Mouse (Mus musculus) kidney, adult 2 months (tissue): ENCODE data around the gene H1foo. TPM values are rescaled to one million over a fixed set of nuclear protein-coding genes. Genes with fewer than 3 reads are reported as not detected.
A peak's percentile ranks its signal among the peaks of the same experiment; 100 is the strongest.

Experiments
- DNase-seq: peaks from one replicate; pipeline ENCODE4 v3.0.0; 2021
- H3K27ac ChIP-seq: fragments of 200-500 bp; 2 replicates; pipeline ENCODE4 v1.5.1; 2012; ENCODE audit warnings: low read depth, low read length, control low read depth, inconsistent platforms; ENCODE audit not compliant: insufficient read depth
- H3K27me3 ChIP-seq: fragments of 200-500 bp; replicated peaks from 2 replicates; pipeline ENCODE4 v1.6.1; 2012; ENCODE audit warnings: mild to moderate bottlenecking, moderate library complexity, low read length, inconsistent platforms; ENCODE audit not compliant: control insufficient read depth, insufficient read depth
- H3K36me3 ChIP-seq: fragments of 200-500 bp; 2 replicates; pipeline ENCODE4 v1.6.1; 2012; ENCODE audit warnings: mild to moderate bottlenecking, moderate library complexity, low read length, inconsistent platforms; ENCODE audit not compliant: control insufficient read depth, insufficient read depth
- H3K4me1 ChIP-seq: fragments of 200-500 bp; 2 replicates; pipeline ENCODE4 v1.6.1; 2011; ENCODE audit warnings: low read length; ENCODE audit not compliant: control insufficient read depth, insufficient read depth
- H3K4me3 ChIP-seq: fragments of 200-500 bp; 2 replicates; pipeline ENCODE4 v1.5.1; 2011; ENCODE audit warnings: mild to moderate bottlenecking, low read depth, low read length, control low read depth; ENCODE audit not compliant: insufficient read depth
- CTCF ChIP-seq: fragments of 200-500 bp; conservative IDR thresholded peaks from 2 replicates; pipeline ENCODE4 v1.5.1; 2011; ENCODE audit warnings: low read depth, mild to moderate bottlenecking, control low read depth, low read length, moderate library complexity, mixed read lengths; ENCODE audit not compliant: insufficient read depth, insufficient read length
- POLR2A ChIP-seq: fragments of 200-500 bp; IDR thresholded peaks from one replicate; pipeline ENCODE4 v1.6.1; 2011; ENCODE audit warnings: low read depth, low read length, control low read depth
- WGBS: fragments of 180-500 bp; shearing (Covaris S2); methylation state at CpG from one replicate; pipeline ENCODE4 v1.1.7; 2018; 5-methylcytosine and 5-hydroxymethylcytosine counted together
- polyA plus RNA-seq: library from polyadenylated mRNA; depleted of rRNA; stranded (reverse); fragments of >200 nt; gene quantifications from 2 replicates; pipeline ENCODE4 v1.2.3, GENCODE M21; 2012

Gene H1foo
- polyA plus RNA-seq, 1 experiment = not detected

GRCm38 (mm10) chr6:115940603-115941002 is 4.1 kb upstream of the H1foo start:
- H3K4me3 ChIP-seq = no peak overlapping the region
- H3K27me3 ChIP-seq = no peaks in the 10 kb centered on the region
- H3K27ac ChIP-seq = no peak overlapping the region
- DNase-seq = peak; percentile 80
- WGBS = 36% methylated on average over 1 of the region's 1 CpGs
- peaks cover 2% of the 10 kb centered on the region; the same call in 1 of the 2 replicates for H3K4me1 ChIP-seq
- no peaks in the 10 kb centered on the region for H3K36me3 ChIP-seq
- TF ChIP-seq CTCF = no peak
- no peak for TF ChIP-seq POLR2A

- WGBS = 23% methylated on average over 10 of the region's 12 CpGs
- DNase-seq = no peak
- Histone ChIP-seq H3K27me3 (no peaks in the 10 kb centered on the region), H3K4me3 (no peak overlapping the region), H3K4me1 (peaks cover 2% of the 10 kb centered on the region; the same call in 1 of the 2 replicates), H3K27ac (no peak overlapping the region), H3K36me3 (no peaks in the 10 kb centered on the region)
- no peak for TF ChIP-seq POLR2A
- no peak for TF ChIP-seq CTCF
These were observed 3.6 kb upstream of the H1foo start for GRCm38 (mm10) chr6:115941128-115941527.

GRCm38 (mm10) chr6:115943498-115944427 is 975 bp upstream of the H1foo start:
- Histone ChIP-seq H3K27ac (no peak overlapping the region), H3K4me3 (no peak overlapping the region), H3K4me1 (peaks cover 2% of the 10 kb centered on the region; the same call in 1 of the 2 replicates), H3K27me3 (no peaks in the 10 kb centered on the region), H3K36me3 (no peaks in the 10 kb centered on the region)
- WGBS = 76% methylated on average over 9 of the region's 9 CpGs
- no peak for TF ChIP-seq POLR2A
- no peak for TF ChIP-seq CTCF
- DNase-seq = no peak

- H3K27ac ChIP-seq = no peak overlapping the region
- H3K27me3 ChIP-seq = no peaks in the 10 kb centered on the region
- H3K4me1 ChIP-seq = peaks cover 2% of the 10 kb centered on the region; the same call in 1 of the 2 replicates
- no peak for DNase-seq
- no peak overlapping the region for H3K4me3 ChIP-seq
- 85% methylated on average over 8 of the region's 8 CpGs for WGBS
- TF ChIP-seq CTCF = no peak
- no peak for TF ChIP-seq POLR2A
- H3K36me3 ChIP-seq = no peaks in the 10 kb centered on the region
These were observed 895 bp downstream of the H1foo start for GRCm38 (mm10) chr6:115945633-115946032.

- Histone ChIP-seq H3K4me1 (no peaks in the 10 kb centered on the region), H3K27ac (no peak overlapping the region), H3K4me3 (no peak overlapping the region), H3K36me3 (no peaks in the 10 kb centered on the region), H3K27me3 (no peaks in the 10 kb centered on the region)
- no peak for TF ChIP-seq CTCF
- no peak for DNase-seq
- 47% methylated on average over 6 of the region's 6 CpGs for WGBS
These were observed 1.7 kb downstream of the H1foo start for GRCm38 (mm10) chr6:115946389-115946788.

GRCm38 (mm10) chr6:115954506-115955074 is 9.9 kb downstream of the H1foo start:
- 72% methylated on average over 9 of the region's 9 CpGs for whole genome bisulfite sequencing
- H3K27me3 ChIP-seq = no peaks in the 10 kb centered on the region
- DNase-seq = peak; percentile 38
- peak overlapping the region; percentile 46 for H3K27ac ChIP-seq
- TF ChIP-seq CTCF (no peak), POLR2A (no peak)
- H3K4me1 ChIP-seq = peaks cover 18% of the 10 kb centered on the region
- H3K36me3 ChIP-seq = no peaks in the 10 kb centered on the region
- H3K4me3 ChIP-seq = no peak overlapping the region

GRCm38 (mm10) chr6:115955169-115955568 is 10.4 kb downstream of the H1foo start:
- Histone ChIP-seq H3K27ac (no peak overlapping the region), H3K36me3 (no peaks in the 10 kb centered on the region), H3K27me3 (no peaks in the 10 kb centered on the region), H3K4me3 (no peak overlapping the region), H3K4me1 (peaks cover 18% of the 10 kb centered on the region)
- 83% methylated on average over 4 of the region's 4 CpGs for WGBS
- TF ChIP-seq POLR2A (no peak), CTCF (no peak)
- no peak for DNase-seq
